Mouse (Mus musculus): ENCODE measurements around the gene Irf2bpl.

DNA sequence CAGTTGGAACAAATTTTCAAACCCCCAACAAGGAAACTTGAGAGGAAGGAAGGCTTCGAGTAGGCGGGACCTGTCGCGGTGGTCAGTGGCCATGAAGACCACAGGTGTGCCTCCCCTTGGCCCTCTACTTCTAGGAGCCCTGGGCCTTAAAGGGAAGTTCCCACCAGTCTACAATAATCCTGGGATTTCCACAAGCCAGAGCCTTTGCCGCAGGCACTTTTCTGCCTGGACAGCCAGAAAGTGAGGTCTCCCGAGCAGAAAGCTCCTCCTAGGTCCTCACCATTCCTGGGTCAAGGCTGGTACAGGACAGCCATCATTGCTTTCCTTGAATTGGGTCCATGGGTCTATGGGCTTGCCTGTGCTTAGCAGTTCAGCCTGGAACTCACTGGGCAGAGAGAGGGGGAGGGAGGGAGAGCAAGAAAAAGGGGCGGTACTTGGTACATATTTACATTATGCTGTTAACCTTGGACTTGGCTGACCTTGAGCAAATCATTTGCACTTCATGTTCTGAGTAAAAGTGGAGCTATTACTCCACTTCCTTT lies 4.6 kb upstream of the Irf2bpl start:
- TF ChIP-seq MYOD1 (IDR thresholded peaks at IDR 0.05; ENCODE audit: control insufficient read depth, insufficient read length, low read depth) (peak; percentile 26), CTCF (IDR thresholded peaks at IDR 0.05; ENCODE audit: control insufficient read depth, insufficient read depth, insufficient read length) (no peak), MAX (IDR thresholded peaks at IDR 0.05) (no peak), USF1 (IDR thresholded peaks at IDR 0.05; ENCODE audit: low read depth) (no peak), MYOG (IDR thresholded peaks at IDR 0.05; ENCODE audit: control insufficient read depth, extremely low read depth, insufficient read length) (no peak)

Measured in C2C12 (cell line).